Mouse (Mus musculus) cerebellum, adult 11-12 months (tissue): ENCODE results near the gene Xrcc4.
"Not testable (repeated sequence)": the region's sequence is repeated elsewhere in the genome, so short reads cannot be mapped to it uniquely, and the experiment has no call there.

Experiments used
- DNase-seq: peaks from one replicate; pipeline ENCODE4 v3.0.0; 2022

Gene Xrcc4

DNA sequence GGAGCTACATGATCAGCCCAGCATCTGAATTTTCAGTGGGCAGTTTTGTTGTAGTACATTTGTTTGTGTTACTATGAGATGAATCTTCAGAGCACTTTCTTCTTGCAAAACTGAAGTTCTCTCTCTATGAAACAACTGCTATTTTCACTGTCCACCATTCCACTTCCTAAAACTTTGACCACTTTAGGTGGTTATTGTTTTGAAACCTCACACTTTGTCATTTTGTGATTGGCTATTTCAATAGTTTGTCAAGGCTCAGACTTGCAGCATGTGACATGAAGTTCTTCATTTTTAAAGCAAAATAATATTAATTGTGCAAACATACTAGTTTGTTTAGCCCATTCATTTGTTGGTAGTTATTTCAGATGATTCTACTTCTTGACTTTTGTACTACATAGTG, 280.4 kb downstream of the Xrcc4 start:
- DNase-seq = no peak

DNA sequence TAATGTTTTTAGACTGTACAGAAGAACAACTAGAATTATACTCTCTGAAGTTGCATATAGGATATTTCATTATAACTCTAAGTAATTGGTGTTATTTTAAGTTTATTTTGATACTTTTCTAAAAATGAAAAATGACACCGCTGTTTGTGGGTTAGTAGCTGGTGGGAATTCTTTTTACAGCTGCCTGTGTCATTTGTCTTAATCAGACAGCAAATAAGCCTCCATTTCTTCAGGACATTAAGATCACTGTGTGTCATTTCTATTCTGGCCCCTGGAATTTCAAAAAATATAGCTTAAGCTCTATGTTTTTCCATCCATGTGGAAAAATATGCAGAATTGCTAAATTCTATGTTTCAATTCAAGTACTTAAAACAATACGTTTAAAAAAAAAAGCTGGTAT, 287.5 kb downstream of the Xrcc4 start:
- DNase-seq = no peak

DNA sequence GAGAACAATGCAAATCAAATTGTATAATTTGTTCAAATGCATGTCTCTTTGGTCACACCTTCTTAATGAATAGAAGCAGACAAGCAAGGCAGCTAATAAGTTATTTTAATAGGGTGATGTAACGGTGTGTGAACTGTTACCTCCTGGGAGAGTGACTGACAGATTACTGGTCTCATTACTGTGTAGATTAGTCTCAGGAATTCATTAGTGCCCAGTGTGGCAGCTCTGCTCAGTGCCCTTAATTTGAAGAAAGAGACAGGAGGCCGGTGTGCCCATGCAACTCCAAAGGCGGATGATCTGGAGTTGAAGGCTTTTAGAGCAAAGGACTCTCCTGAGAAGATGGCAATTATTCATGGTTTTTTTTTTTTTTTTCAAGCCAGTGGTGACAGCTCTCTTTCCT, 291.7 kb downstream of the Xrcc4 start:
- no peak for DNase-seq

DNA sequence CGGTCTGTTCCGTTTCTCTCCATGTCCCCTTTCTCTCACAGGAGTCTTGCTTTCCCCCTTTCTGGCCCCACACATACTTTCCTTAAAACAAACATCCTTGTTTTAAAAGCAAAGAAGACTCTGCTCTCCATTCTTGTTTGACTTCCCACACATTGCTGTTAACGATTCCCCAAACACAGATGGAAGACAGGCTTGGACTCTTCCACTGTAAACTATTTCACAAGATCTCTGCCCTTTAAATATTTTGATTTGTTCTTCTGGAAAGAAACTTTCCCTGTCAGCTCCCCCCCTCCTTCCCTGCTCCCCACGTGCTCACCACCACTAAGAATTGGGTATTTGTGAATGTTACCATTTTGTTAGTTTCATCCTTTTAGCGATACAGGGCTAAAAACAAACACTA, 297.9 kb downstream of the Xrcc4 start:
- DNase-seq = no peak

DNA sequence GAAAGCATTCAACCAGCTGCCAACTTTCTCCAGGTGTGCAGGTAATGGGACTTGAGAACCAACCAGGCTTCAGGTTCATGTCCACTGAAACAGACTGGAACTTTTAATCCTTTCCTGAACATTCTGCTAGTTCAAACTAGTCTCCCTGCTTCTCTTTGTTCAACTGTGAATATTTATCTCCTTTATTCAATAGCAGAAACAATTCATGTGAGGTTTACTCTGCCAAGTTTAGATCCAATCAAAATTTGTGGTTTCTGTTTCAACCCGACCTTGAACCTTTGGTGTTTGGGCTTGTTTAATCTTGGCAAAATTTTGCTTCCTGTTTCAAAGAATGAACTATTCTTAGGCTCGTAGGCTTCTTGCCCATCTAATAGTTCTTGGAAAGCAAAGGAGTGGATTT, 306.5 kb downstream of the Xrcc4 start:
- DNase-seq = no peak

DNA sequence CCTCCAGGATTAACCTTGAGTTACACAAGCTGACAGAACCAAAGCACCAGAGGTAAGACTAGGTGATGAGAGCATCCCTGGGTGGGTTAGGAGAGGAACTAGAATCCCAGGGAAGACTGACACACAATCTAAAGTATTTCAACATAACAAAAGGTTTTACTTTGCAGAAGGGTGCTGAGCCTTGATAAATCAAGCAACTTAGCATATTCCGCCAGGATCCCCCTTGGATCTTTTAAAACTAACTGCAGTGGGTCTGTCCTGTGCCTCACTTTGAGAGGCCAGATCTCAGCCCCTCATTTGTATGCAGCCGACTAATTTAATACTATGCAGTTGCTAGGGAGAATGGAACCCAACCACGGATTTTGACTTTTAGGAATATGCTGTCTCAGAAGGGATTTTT, 309.1 kb downstream of the Xrcc4 start:
- DNase-seq = no peak

DNA sequence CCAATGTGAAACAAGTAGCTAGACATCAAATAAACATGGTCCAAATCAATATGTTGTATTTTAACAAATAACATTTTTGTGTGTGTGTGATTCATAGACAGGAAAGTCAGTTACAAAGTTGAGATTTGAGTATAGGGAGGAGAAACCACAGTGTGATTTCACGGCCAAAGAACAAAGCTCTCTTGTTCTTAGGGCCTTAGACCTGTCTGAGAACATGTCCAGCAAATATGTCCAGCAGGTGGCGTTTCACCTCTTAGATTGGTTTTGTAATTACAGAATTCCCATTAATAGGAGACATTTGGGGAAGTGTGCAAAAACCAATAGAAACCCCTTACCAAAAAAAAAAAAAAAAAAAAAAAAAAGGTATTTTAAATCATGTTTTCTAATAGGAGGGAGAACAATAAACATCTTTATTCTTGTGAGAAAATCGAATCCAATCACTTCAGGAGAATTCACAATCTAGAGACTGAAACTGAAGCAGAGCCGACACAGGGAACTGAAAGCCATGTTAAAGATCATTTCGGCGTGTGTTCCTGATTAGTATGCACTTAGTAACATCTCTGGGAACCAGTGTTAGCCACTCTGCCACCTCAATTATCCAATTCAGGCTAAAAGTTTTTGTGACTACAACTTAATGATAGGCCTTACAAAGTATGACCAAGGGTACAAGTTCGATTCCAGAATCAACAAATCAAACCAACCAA, 310.0 kb downstream of the Xrcc4 start:
- DNase-seq = peak; percentile 11

DNA sequence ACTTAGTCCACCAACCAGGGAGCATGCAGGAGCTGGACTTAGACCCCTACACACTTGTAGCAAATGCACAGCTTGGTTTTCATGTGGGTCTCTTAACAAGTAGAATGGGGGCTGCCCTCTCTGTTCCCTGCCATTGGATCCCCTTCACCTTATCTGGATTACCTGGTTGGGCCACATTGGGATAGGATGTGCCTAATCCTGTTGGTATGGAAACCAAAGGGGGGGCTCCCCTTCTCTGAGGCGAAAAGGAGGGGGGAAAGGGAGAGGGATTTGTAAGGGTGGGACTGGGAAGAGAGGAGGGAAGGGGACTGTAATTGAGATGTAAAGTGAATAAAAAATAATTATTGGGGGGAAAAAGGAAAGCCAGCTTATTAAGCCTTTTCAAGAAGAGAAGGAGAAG, 311.6 kb downstream of the Xrcc4 start:
- DNase-seq = no peak

DNA sequence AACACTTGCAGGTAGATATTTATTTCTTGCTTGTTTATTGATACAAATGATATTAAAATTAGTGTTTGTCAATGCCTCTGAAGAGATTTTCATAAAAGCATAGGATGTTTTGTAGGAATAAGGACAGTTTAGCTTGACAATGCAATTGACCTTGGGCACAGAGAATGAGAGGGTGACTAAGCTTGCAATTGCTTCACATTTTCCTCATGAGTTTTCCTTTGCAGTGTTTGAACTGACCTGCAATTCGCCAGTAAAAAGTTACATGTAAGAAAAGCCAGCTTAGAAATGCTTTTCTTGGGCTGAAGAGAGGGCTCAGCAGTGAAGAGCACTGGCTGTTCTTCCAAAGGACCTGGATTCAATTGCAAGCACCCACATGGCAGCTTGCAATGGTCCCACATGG, 312.3 kb downstream of the Xrcc4 start:
- no peak for DNase-seq

DNA sequence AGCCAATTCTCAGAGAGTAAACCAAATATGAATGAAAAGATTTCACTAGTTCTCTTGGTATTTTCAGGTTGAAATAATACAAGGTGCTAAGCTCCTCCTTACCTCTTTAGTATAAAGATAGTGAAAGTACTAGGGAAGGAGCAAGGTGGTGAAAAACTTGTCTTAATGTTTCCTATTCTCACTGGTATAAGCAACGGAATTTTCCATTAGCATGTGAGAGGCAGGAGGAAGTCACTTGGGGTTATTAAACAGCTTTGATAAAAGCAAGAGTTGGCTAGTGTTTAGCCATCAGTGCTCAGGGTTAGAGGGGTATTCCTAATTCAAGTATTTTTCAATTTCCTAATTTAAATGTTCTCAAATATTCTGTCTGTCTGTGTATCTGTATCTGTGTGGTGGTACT, 322.9 kb downstream of the Xrcc4 start:
- no peak for DNase-seq

DNA sequence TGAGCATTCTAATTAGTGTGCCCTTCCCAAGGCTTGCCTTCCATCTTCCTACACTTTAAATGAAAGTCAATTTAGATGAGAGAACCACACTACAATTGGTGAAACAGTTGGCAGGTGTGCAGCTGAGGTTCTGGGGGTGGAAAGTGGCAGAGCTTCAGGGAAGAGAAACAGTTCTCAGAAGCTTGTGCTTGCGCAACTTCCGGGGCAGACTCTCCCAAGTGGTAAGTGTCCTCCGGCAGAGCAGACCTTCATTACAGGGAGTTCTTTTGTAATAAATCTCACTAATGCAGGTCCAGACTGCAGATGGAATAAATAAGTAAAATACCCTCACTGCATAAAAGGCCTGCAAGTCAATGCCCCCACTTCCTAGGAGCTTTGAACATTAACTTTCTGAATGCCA, 323.4 kb downstream of the Xrcc4 start:
- no peak for DNase-seq

DNA sequence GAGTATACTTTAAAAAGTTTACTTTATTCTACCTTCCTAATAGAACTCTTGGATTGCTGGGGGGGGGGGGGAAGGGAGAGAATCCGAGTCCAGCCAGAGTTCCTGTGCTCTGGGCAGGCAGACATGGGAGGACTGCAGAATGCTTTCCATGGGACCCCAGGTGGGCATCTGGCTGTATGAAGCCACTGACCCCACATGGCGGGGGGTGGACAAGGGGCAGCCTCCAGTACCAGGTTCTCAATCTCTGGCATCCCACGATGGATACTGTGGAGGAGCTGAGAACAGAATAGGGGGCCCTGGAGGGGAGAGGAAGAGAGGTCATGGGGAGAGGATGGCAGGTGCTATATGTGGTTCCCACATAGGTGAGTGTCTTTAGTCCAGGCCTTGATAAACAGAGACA, 327.1 kb downstream of the Xrcc4 start:
- DNase-seq = no peak

DNA sequence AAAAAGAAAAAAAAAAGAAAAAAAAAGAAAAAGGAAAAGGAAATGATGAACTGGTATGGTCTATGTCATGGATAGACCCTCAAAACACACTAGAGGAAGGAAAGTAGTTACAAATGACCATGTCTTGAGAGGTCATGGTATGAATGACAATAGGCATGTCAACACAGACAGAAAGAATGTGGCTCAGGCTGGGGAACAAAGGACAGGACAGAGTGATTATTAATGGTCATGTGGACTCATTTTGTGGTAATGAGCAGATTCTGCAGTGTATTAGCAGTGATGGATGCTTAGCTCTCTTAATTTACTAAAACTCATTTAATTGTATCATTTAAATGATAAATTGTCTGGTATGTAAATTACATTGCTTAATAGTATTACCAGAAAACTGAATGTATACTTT, 333.1 kb downstream of the Xrcc4 start:
- DNase-seq = no peak

DNA sequence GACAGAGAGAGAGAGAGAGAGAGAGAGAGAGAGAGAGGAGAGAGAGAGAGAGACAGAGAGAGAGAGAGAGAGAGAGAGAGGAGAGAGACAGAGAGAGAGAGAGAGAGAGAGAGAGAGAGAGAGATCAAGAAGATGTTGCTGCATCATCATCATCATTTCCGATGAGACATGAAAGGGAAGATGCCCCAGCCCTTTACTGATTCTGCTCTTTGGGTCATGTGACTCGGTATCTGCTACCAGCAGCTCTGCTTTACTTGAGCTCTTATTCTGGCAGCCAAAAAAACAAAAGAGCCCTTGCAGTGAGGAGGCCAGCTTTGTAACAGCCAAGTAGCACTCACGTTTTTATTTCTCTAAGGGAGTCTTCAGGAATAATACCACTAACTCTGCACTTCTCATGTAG, 338.8 kb downstream of the Xrcc4 start:
- DNase-seq = not testable (repeated sequence)

DNA sequence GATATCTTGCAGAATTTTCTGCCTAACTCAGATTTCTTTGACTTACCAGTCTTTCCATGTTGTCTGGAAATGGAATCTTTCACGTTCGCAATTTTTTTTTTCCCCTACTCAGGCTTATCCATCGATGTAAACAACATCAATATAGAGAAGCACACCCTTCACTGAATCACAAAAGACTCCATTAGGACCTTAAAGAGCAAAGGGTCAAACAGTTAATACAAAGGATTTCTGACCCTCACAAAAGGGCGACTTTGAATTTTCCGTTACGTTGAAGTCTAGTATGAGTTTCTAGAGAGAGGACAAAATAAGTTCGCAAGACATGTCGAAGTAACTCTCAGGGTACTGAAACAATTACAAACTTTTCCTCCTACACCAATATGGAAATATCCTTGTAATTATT, 346.2 kb downstream of the Xrcc4 start:
- no peak for DNase-seq

DNA sequence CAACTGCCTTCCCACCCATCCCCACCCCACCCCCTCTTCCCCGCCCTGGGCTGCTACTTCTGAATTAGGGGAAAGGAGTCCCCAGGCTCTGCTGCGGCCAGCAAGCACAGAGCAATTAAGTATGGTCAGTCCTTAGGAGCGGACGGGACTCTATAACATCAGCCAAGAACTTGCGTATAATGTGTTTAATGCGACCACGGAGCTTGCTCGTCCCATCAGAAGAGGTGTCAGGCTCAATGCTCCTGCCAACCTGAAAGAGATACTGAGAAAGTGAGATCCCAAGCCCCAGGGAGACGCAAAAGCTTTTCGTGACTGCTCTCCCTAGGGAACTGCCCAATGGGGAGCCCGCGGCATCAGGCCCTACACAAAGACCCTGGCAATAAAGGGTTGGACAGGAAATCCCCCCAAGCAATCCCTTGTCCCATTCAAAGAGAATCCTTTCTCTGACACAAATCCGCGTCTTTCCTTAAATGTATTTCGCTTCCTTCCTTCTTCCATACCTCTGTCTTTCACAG, 346.7 kb downstream of the Xrcc4 start:
- DNase-seq = no peak

DNA sequence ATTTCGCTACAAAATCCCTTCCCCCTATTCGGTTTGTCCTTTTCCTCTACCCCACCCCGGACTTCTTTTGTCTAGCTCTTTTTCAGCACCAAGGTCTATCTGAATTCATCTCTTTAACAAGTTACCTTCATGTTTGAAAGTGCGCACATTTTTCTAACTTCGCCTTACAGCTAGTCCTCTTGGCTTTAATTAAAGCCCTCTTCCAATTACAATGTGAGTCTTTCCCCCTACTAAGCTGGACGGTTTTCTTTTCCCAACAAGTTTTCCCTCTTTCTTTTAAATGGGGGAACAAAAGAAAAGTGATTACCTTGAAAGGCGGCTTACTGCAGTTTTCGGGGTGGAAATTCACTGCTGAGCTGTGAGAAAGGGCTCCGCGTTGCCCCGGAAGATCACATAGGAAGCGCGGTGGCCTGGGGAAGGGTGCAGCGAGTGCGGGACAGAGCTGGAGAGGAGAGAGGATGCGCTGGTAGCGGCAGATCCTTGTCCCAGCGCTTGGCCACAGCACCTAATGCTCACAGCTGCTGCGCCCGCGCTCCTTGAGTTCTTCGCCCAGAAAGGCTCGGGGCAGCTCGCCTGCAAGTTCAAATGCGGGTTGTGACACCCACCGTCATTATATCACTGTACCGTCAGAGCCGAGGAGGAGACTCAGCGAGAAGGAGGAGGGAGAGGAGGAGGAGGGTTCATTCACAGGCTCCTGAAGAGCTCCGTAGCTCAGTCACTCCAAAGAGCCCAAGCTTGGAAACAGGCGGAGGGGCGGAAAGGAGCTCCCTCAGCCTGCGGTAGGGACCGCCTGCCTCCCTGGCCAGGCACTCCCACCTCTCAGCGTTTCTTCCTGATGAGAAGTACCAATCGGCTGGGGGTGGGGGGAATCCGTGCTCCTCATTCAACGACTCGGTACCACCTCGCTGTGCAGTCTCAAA, 347.4 kb downstream of the Xrcc4 start, which contains the start of gene Vcan:
Gene Vcan (minus strand): TSS at position 744 of the 920 bp plus-strand sequence.
- DNase-seq = no peak

DNA sequence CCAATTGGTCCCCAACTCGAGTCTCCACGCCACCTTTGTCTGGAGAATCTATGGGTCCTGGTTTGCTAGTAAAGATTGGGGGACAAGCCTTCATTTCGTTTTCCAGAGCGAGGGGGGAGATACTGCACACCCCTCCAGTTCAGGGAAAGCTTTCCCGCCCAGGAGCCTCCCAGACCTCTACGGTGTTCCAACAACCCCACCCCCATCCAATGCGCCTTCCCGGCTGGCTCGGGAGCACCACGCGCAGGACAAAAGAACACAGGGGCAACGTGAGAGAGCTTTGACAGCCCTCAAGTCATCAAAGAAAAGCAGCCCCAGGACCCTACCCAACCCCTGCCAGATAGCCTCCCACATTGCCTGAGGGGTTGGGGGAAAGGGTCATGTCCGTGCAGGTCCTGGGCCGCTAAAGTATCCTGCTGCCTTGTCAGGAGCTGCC, 348.3 kb downstream of the Xrcc4 start:
- peak; percentile 4 for DNase-seq

DNA sequence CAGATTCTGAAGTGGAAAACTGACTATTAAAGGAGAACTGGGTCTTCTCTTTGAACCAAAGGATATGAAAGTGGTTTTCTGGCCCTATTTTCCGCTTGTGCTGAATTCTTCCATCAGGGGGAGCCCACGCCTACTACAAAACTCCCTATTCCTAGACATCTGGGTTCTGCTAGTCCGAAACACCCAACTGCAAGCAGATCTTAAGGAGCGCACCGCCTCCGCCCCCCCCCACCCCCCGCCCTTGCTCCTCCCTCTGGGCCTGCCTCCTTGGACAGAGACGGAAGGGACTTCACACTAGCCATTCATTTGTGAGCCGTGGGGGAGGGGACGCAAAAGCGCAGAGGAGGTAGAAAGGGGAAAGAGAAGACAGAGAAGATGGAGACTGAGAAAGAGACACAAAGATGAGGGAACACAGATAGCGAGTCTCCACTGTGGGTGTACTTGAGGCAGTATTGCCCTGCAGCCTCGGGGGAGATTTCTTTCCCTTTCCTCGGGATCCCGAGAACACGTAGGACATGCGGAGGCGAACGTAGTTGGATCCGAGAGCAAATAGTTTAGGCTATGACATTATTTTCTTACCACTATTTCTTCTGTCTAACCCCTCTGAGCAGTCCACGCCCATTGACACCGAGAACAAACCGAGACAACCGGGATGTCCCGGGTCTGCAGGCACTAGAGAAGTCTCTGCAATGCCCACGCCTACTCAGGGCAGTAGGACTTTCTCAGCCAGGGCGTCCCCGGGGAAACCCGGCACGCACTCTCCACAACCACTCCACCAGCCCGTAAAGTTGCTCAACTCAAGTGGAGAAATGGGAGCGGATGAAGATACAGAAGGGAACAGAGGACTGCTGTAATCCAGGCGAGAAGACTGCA, 348.9 kb downstream of the Xrcc4 start:
- peak; percentile 16 for DNase-seq

DNA sequence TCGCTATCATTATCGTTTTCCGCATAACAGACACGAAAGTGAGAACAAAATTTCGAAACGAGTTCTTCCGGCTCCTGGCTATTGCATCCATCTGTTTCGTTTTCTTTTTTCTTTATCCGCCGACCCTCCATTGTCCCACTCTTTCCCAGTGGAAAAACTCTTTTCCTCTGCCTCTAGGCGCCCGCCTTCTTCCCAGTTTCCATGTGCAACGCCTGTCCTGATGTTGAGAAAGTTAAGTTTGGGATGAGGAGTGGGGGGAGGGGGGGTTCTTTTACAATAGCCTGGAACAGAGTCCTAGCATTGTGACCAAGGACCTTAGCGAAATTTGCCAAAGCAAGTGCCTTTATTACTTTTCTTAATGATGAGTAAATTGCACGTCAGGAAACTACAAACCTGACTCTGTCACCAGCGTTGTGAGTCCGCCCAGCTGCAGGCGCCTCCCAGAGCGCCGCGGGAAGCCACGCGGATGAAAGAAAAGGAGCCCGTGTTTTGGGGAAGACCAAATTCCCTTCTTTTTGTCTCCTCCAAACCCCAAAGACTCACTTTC, 349.6 kb downstream of the Xrcc4 start:
- no peak for DNase-seq

DNA sequence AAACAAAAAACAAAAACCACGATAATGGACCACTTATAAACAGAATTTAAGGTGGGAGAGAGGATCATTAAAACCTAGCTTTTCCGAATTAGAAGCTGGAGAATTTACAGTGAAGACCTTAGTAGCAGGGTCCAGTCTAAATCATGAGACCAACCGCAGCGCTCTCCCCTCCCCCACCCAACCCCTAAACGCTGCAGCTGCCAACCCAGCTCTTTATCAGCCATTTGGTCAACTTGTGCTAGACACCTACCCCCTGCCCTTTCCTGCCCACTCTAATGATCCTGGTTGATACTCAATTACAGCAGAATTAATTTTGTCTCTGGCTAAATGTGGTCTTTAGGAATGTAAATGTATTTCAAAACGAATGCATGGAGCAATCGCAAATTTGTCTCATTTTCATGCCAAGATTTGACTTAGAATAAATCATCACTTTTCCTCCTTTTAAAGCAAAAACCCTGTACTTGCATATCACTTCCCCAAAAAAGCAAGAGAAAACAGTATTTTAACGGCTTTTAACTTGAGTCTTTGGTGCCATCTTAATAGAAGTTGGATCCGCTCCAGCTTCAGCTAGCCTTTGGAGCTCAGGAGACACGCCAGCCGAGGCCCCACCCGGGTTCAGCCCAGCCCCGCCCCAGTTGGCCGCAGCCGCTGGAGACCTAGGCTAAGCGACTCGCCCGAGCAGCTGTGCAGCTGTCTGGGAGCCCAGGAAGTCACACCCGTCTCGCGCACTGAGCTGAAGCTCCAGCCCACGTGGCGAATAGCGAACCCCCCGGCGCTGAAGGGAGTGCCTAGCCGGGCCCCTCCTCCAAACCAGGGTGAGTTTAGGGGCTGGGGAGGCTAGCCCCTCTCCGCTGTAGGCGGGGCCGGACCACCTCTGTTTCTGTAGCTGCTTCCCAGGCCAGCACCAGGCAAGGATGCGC, 350.4 kb downstream of the Xrcc4 start:
- DNase-seq = peak; percentile 14

DNA sequence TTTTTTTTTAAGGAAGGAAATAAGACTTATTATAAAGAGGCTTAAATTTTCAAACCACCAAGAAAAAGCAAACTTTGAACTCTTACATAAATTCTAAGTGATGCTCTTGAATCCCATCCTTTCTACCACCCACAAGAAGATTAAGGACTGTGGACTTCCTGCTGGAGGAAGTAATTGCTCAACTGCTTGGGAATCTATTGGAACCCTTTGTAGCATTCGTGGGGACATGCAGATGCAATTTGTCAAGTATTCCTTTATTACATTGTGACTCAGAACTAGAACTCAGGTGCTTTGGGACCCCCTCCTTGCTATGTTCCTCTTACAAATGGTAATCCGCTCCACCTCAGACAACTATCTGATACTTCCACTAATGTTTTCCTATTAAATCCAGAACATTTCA, 351.1 kb downstream of the Xrcc4 start:
- DNase-seq = no peak
